Mouse (Mus musculus): Measurements from ENCODE around the gene Gm11549.

Gm11549 gene

GRCm38 (mm10) chr3:36521073-36522060 is at the start of gene Gm11549:
Gene Gm11549, minus strand, starts transcription at chr3:36521813.
- no peak for DNase-seq

- DNase-seq, result no peak
Observed at GRCm38 (mm10) chr3:36569836-36570235, 48.2 kb upstream of the Gm11549 start.

GRCm38 (mm10) chr3:36563666-36564065 is 42.1 kb upstream of the Gm11549 start:
- no peak for DNase-seq

GRCm38 (mm10) chr3:36559606-36560005 is 38.0 kb upstream of the Gm11549 start:
- DNase-seq, result no peak

GRCm38 (mm10) chr3:36557601-36558000 is 36.0 kb upstream of the Gm11549 start:
- no peak for DNase-seq

- peak; percentile 94 for DNase-seq
Observed at GRCm38 (mm10) chr3:36552406-36553047, 30.9 kb upstream of the Gm11549 start, which contains the start of gene Exosc9. Gene Exosc9, plus strand, starts transcription at chr3:36552606.

- DNase-seq, result no peak
Observed at GRCm38 (mm10) chr3:36551851-36552384, 30.3 kb upstream of the Gm11549 start.

GRCm38 (mm10) chr3:36551343-36551742 is 29.7 kb upstream of the Gm11549 start:
- DNase-seq, result peak; percentile 41

GRCm38 (mm10) chr3:36544961-36545360 is 23.3 kb upstream of the Gm11549 start:
- DNase-seq, result no peak

GRCm38 (mm10) chr3:36541399-36541798 is 19.8 kb upstream of the Gm11549 start:
- no peak for DNase-seq

- no peak for DNase-seq
Observed at GRCm38 (mm10) chr3:36540756-36541155, 19.1 kb upstream of the Gm11549 start.

GRCm38 (mm10) chr3:36537701-36538470 is 16.3 kb upstream of the Gm11549 start:
- DNase-seq, result no peak

GRCm38 (mm10) chr3:36536041-36536440 is 14.4 kb upstream of the Gm11549 start:
- no peak for DNase-seq

GRCm38 (mm10) chr3:36533201-36533672 is 11.6 kb upstream of the Gm11549 start:
- no peak for DNase-seq

- DNase-seq, result no peak
Observed at GRCm38 (mm10) chr3:36532738-36533137, 11.1 kb upstream of the Gm11549 start.

- no peak for DNase-seq
Observed at GRCm38 (mm10) chr3:36531979-36532542, 10.4 kb upstream of the Gm11549 start.

- DNase-seq, result no peak
Observed at GRCm38 (mm10) chr3:36531242-36531641, 9.6 kb upstream of the Gm11549 start.

GRCm38 (mm10) chr3:36530781-36531180 is 9.2 kb upstream of the Gm11549 start:
- no peak for DNase-seq

- DNase-seq, result no peak
Observed at GRCm38 (mm10) chr3:36530345-36530744, 8.7 kb upstream of the Gm11549 start.

- no peak for DNase-seq
Observed at GRCm38 (mm10) chr3:36524466-36524865, 2.9 kb upstream of the Gm11549 start.

- no peak for DNase-seq
Observed at GRCm38 (mm10) chr3:36522137-36522536, 524 bp upstream of the Gm11549 start.

- no peak for DNase-seq
Observed at GRCm38 (mm10) chr3:36516196-36516595, 5.4 kb downstream of the Gm11549 start.
